8 mouse cellular contexts compared by ENCODE assay signal in the genomic region with DNA sequence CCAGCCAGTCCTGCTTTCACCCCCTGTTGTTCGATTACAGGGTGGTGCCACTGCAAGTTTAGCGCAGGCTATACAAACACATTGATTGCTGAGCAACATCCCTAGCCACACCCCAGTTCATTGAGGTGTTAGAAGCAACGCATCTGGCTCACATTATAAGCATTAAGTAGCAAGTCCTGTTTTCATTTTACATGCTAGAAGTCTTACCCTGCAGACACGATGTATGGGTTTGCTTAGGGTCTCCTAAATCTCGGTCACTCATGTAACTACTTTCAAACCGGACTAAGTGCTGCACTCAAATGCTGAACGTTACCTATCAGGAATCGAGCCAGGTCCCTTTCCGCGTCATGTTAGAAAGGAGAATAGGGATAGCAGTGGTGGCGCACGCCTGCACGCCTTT. TPM values are rescaled to one million over a fixed set of nuclear protein-coding genes. Genes with fewer than 3 reads are reported as not detected.
A peak's percentile ranks its signal among the peaks of the same experiment; 100 is the strongest.
DNase-seq lines count a peak whose midpoint lies in the region; ATAC-seq and TF ChIP-seq lines count a peak whose summit lies in the region.

No protein-coding gene starts in this region.

- no peak for TF ChIP-seq EP300 in ES-Bruce4 (IDR thresholded peaks at IDR 0.05; ENCODE audit: insufficient read depth, low read depth, low read length)

- H3K9me3 ChIP-seq in erythroblast, embryonic 14.5 days (ENCODE audit: control insufficient read depth, low read length), result no peaks in the 10 kb centered on the region
- H3K9me3 ChIP-seq in ES-Bruce4 (replicated peaks; ENCODE audit: control insufficient read depth, insufficient read depth, low read length, poor library complexity, severe bottlenecking), result no peaks in the 10 kb centered on the region
- H3K9me3 ChIP-seq in forebrain, embryonic 15.5 days, result no peaks in the 10 kb centered on the region
- no peaks in the 10 kb centered on the region for H3K9me3 ChIP-seq in limb, embryonic 14.5 days (ENCODE audit: control insufficient read depth, low read length)

- H3K27ac ChIP-seq in ES-Bruce4 (ENCODE audit: insufficient read depth, low read length), result peak overlapping the region; percentile 25; the same call in 1 of the 2 replicates
- no peak overlapping the region for H3K27ac ChIP-seq in forebrain, embryonic 15.5 days (replicated peaks)
- H3K27ac ChIP-seq in limb, embryonic 14.5 days (replicated peaks; ENCODE audit: low read depth, low read length), result no peak overlapping the region

- TF ChIP-seq POLR2A in ES-Bruce4 (IDR thresholded peaks at IDR 0.05; ENCODE audit: insufficient read depth, low read length), result no peak
- TF ChIP-seq POLR2A in limb, embryonic 14.5 days (IDR thresholded peaks at IDR 0.05; ENCODE audit: borderline replicate concordance, extremely low read depth, insufficient read depth, insufficient read length), result no peak

- peaks cover 22% of the 10 kb centered on the region for H3K4me1 ChIP-seq in erythroblast, embryonic 14.5 days (ENCODE audit: control insufficient read depth)
- H3K4me1 ChIP-seq in ES-Bruce4 (ENCODE audit: control insufficient read depth, insufficient read depth, low read length), result no peaks in the 10 kb centered on the region
- H3K4me1 ChIP-seq in forebrain, embryonic 15.5 days, result peaks cover 13% of the 10 kb centered on the region
- H3K4me1 ChIP-seq in limb, embryonic 14.5 days (ENCODE audit: control insufficient read depth, insufficient read depth, low read length), result peaks cover 12% of the 10 kb centered on the region

- H3K36me3 ChIP-seq in erythroblast, embryonic 14.5 days (ENCODE audit: control insufficient read depth), result no peaks in the 10 kb centered on the region
- no peaks in the 10 kb centered on the region for H3K36me3 ChIP-seq in ES-Bruce4 (ENCODE audit: control insufficient read depth, insufficient read depth, low read length, poor library complexity, severe bottlenecking)
- H3K36me3 ChIP-seq in forebrain, embryonic 15.5 days, result no peaks in the 10 kb centered on the region
- no peaks in the 10 kb centered on the region for H3K36me3 ChIP-seq in limb, embryonic 14.5 days (ENCODE audit: control insufficient read depth, insufficient read depth, low read length)
- no peaks in the 10 kb centered on the region for H3K36me3 ChIP-seq in splenic B cell, adult 2 months (ENCODE audit: control insufficient read depth, insufficient read depth, low read length, poor library complexity, severe bottlenecking)

- peak overlapping the region; percentile 72 for H3K4me3 ChIP-seq in erythroblast, embryonic 14.5 days (replicated peaks)
- H3K4me3 ChIP-seq in ES-Bruce4 (ENCODE audit: low read depth, low read length), result peak overlapping the region; percentile 56
- peak overlapping the region; percentile 73 for H3K4me3 ChIP-seq in forebrain, embryonic 15.5 days
- H3K4me3 ChIP-seq in limb, embryonic 14.5 days (replicated peaks; ENCODE audit: low read length), result peak overlapping the region; percentile 60

- peak overlapping the region; percentile 48; the same call in 1 of the 2 replicates for H3K9ac ChIP-seq in ES-Bruce4 (ENCODE audit: low read depth, poor library complexity, severe bottlenecking)
- H3K9ac ChIP-seq in forebrain, embryonic 15.5 days (replicated peaks), result peak overlapping the region; percentile 35; the same call in 1 of the 2 replicates
- H3K9ac ChIP-seq in limb, embryonic 14.5 days (ENCODE audit: low read depth, low read length, severe bottlenecking), result no peak overlapping the region

- DNase-seq in limb, embryonic 14.5 days (ENCODE audit: low spot score), result no peak
- peak; percentile 17 for DNase-seq in splenic B cell, adult 2 months (ENCODE audit: low read depth, low spot score)
- DNase-seq in right cerebral cortex, postnatal 14 days, result no peak
- DNase-seq in layer of hippocampus, postnatal 10 days (ENCODE audit: low spot score in 2 of 2), result no peak

- 32% methylated on average over 13 of the region's 13 CpGs for WGBS in forebrain, embryonic 15.5 days
- 8% methylated on average over 13 of the region's 13 CpGs for WGBS in limb, embryonic 14.5 days

- H3K4me2 ChIP-seq in forebrain, embryonic 15.5 days (replicated peaks), result peak overlapping the region; percentile 52
- H3K4me2 ChIP-seq in limb, embryonic 14.5 days (replicated peaks; ENCODE audit: low read depth, low read length, severe bottlenecking), result peak overlapping the region; percentile 46

- H3K27me3 ChIP-seq in erythroblast, embryonic 14.5 days (ENCODE audit: control insufficient read depth), result no peaks in the 10 kb centered on the region
- H3K27me3 ChIP-seq in ES-Bruce4 (ENCODE audit: control insufficient read depth, insufficient read depth, low read length, poor library complexity, severe bottlenecking), result no peaks in the 10 kb centered on the region
- H3K27me3 ChIP-seq in forebrain, embryonic 15.5 days, result no peaks in the 10 kb centered on the region
- H3K27me3 ChIP-seq in limb, embryonic 14.5 days (ENCODE audit: control insufficient read depth, insufficient read depth, low read length), result no peaks in the 10 kb centered on the region
- H3K27me3 ChIP-seq in splenic B cell, adult 2 months (ENCODE audit: control insufficient read depth, insufficient read depth, low read length, poor library complexity, severe bottlenecking), result no peaks in the 10 kb centered on the region

- no peak for TF ChIP-seq CTCF in ES-Bruce4 (IDR thresholded peaks at IDR 0.05; ENCODE audit: low read depth, low read length)

- no peak for ATAC-seq in erythroblast, adult 5-6 weeks (replicated peaks; ENCODE audit: low FRiP score, poor library complexity, severe bottlenecking)
- ATAC-seq in forebrain, embryonic 15.5 days (replicated peaks), result no peak
- no peak for ATAC-seq in limb, embryonic 14.5 days (ENCODE audit: low FRiP score, low read depth)

RNA-seq across cellular contexts. Expression of a gene that starts 0.9 kb away (rescaled TPM):
- 0.11 TPM in 1 of 2 replicates, not detected in the other for polyA plus RNA-seq in erythroblast, embryonic 14.5 days (2012)
- total RNA-seq in erythroblast, adult 5-6 weeks (2015; ENCODE audit: low replicate concordance), result 4.0 and 7.3 TPM in 2 replicates
- total RNA-seq in erythroblast, adult 5-6 weeks (2017; ENCODE audit: low replicate concordance), result 1.6 and 2.1 TPM in 2 replicates
- 18.1 and 18.5 TPM in 2 replicates for polyA plus RNA-seq in ES-Bruce4 (2011; ENCODE audit: insufficient read depth, insufficient read length, low read depth, missing spikeins)
- 29.5 and 31.9 TPM in 2 replicates for polyA plus RNA-seq in forebrain, embryonic 15.5 days (2015; fragmentation: Nextera tagmentation; extraction: Ambion mirVana)
- polyA plus RNA-seq in limb, embryonic 14.5 days (2012; rRNA removed), result 14.5 and 15.9 TPM in 2 replicates
- 24.2 and 27.0 TPM in 2 replicates for polyA plus RNA-seq in limb, embryonic 14.5 days (2014; fragmentation: Nextera tagmentation; extraction: Ambion mirVana)
- total RNA-seq in layer of hippocampus, postnatal 10 days (2021), result 10 to 100 TPM; 18.6 to 18.7 TPM

RNA-seq across cellular contexts. Expression of a gene that starts 12.5 kb away (rescaled TPM):
- 5.7 TPM in 2 replicates for polyA plus RNA-seq in erythroblast, embryonic 14.5 days (2012)
- total RNA-seq in erythroblast, adult 5-6 weeks (2015; ENCODE audit: low replicate concordance), result 18.4 and 45.7 TPM in 2 replicates
- 15.3 and 20.1 TPM in 2 replicates for total RNA-seq in erythroblast, adult 5-6 weeks (2017; ENCODE audit: low replicate concordance)
- polyA plus RNA-seq in ES-Bruce4 (2011; ENCODE audit: insufficient read depth, insufficient read length, low read depth, missing spikeins), result 89.9 and 101 TPM in 2 replicates
- polyA plus RNA-seq in forebrain, embryonic 15.5 days (2015; fragmentation: Nextera tagmentation; extraction: Ambion mirVana), result 79.2 and 85.0 TPM in 2 replicates
- polyA plus RNA-seq in limb, embryonic 14.5 days (2012; rRNA removed), result 165 and 193 TPM in 2 replicates
- polyA plus RNA-seq in limb, embryonic 14.5 days (2014; fragmentation: Nextera tagmentation; extraction: Ambion mirVana), result 88.8 and 95.2 TPM in 2 replicates
- 10 to 100 TPM; 50.6 to 51.6 TPM for total RNA-seq in layer of hippocampus, postnatal 10 days (2021)

RNA-seq across cellular contexts. Expression of a gene that starts 21.6 kb away (rescaled TPM):
- polyA plus RNA-seq in erythroblast, embryonic 14.5 days (2012), result not detected in 2 replicates
- total RNA-seq in erythroblast, adult 5-6 weeks (2015; ENCODE audit: low replicate concordance), result 0.38 and 1.3 TPM in 2 replicates
- 0.17 and 0.56 TPM in 2 replicates for total RNA-seq in erythroblast, adult 5-6 weeks (2017; ENCODE audit: low replicate concordance)
- 4.2 and 4.5 TPM in 2 replicates for polyA plus RNA-seq in ES-Bruce4 (2011; ENCODE audit: insufficient read depth, insufficient read length, low read depth, missing spikeins)
- polyA plus RNA-seq in forebrain, embryonic 15.5 days (2015; fragmentation: Nextera tagmentation; extraction: Ambion mirVana), result 2.5 and 3.2 TPM in 2 replicates
- 11.4 and 12.8 TPM in 2 replicates for polyA plus RNA-seq in limb, embryonic 14.5 days (2012; rRNA removed)
- 8.1 and 11.2 TPM in 2 replicates for polyA plus RNA-seq in limb, embryonic 14.5 days (2014; fragmentation: Nextera tagmentation; extraction: Ambion mirVana)
- 1 to 10 TPM; 4.8 to 5.3 TPM for total RNA-seq in layer of hippocampus, postnatal 10 days (2021)

RNA-seq across cellular contexts. Expression of a gene that starts 45.0 kb away (rescaled TPM):
- 0.21 and 0.24 TPM in 2 replicates for polyA plus RNA-seq in erythroblast, embryonic 14.5 days (2012)
- 5.0 and 8.6 TPM in 2 replicates for total RNA-seq in erythroblast, adult 5-6 weeks (2015; ENCODE audit: low replicate concordance)
- 2.4 and 3.1 TPM in 2 replicates for total RNA-seq in erythroblast, adult 5-6 weeks (2017; ENCODE audit: low replicate concordance)
- 13.7 and 14.8 TPM in 2 replicates for polyA plus RNA-seq in ES-Bruce4 (2011; ENCODE audit: insufficient read depth, insufficient read length, low read depth, missing spikeins)
- polyA plus RNA-seq in forebrain, embryonic 15.5 days (2015; fragmentation: Nextera tagmentation; extraction: Ambion mirVana), result 27.5 and 29.0 TPM in 2 replicates
- polyA plus RNA-seq in limb, embryonic 14.5 days (2012; rRNA removed), result 41.8 and 48.4 TPM in 2 replicates
- 38.3 and 43.7 TPM in 2 replicates for polyA plus RNA-seq in limb, embryonic 14.5 days (2014; fragmentation: Nextera tagmentation; extraction: Ambion mirVana)
- 10 to 100 TPM; 35.3 TPM for total RNA-seq in layer of hippocampus, postnatal 10 days (2021)

Comparison
In these comparisons a context has a peak if more than half of its experiments do, and no peak if none do; other contexts are left out.
1. RNA of a gene that starts 0.9 kb away (polyA plus RNA-seq): 29.5 to 31.9 TPM in forebrain, embryonic 15.5 days, 14.5 to 27.0 TPM in limb, embryonic 14.5 days and 18.1 to 18.5 TPM in ES-Bruce4; 0.11 TPM in erythroblast, embryonic 14.5 days; every median in the first group is over 10 times any median in the second.
2. RNA of a gene that starts 12.5 kb away (polyA plus RNA-seq): 88.8 to 193 TPM in limb, embryonic 14.5 days, 89.9 to 101 TPM in ES-Bruce4 and 79.2 to 85.0 TPM in forebrain, embryonic 15.5 days; 5.7 TPM in erythroblast, embryonic 14.5 days; every median in the first group is over 10 times any median in the second.
3. Peak in every context shown above with its lines, with median percentiles within 50 percentile points of each other: H3K4me3 ChIP-seq.